Mouse (Mus musculus) neural tube, embryonic 14.5 days (tissue): ENCODE data around the gene H2afz. TPM values are rescaled to one million over a fixed set of nuclear protein-coding genes. Genes with fewer than 3 reads are reported as not detected.
"Not testable (repeated sequence)": the region's sequence is repeated elsewhere in the genome, so short reads cannot be mapped to it uniquely, and the experiment has no call there.

Experiments used
- ATAC-seq: fragments of 200-750 bp; cut with Nextera tagmentation; 2 replicates; pipeline ENCODE4 v1.8.0; 2017; ENCODE audit warnings: low read depth, mild to moderate bottlenecking, moderate TSS enrichment, moderate library complexity
- H3K27ac ChIP-seq: fragments of 300-500 bp; sonication (generic); 2 replicates; pipeline ENCODE4 v1.5.1; 2014; ENCODE audit warnings: low read depth, mild to moderate bottlenecking, control low read depth, low read length, moderate library complexity, mixed read lengths
- H3K27me3 ChIP-seq: fragments of 300-500 bp; sonication (generic); 2 replicates; pipeline ENCODE4 v1.6.1; 2014; ENCODE audit warnings: low read length; ENCODE audit not compliant: control insufficient read depth, insufficient read depth
- H3K36me3 ChIP-seq: fragments of 300-500 bp; sonication (generic); 2 replicates; pipeline ENCODE4 v1.6.1; 2014; ENCODE audit warnings: low read length, mixed read lengths; ENCODE audit not compliant: control insufficient read depth, insufficient read depth
- H3K4me1 ChIP-seq: fragments of 300-500 bp; sonication (generic); 2 replicates; pipeline ENCODE4 v1.6.1; 2014; ENCODE audit warnings: low read length; ENCODE audit not compliant: control insufficient read depth, insufficient read depth
- H3K4me2 ChIP-seq: fragments of 300-500 bp; sonication (generic); 2 replicates; pipeline ENCODE4 v1.6.1; 2014; ENCODE audit warnings: mild to moderate bottlenecking, low read depth, low read length, control low read depth
- H3K4me3 ChIP-seq: fragments of 300-500 bp; sonication (generic); 2 replicates; pipeline ENCODE4 v1.5.1; 2014; ENCODE audit warnings: low read depth, low read length, control low read depth, mixed read lengths
- H3K9ac ChIP-seq: fragments of 300-500 bp; sonication (generic); replicated peaks from 2 replicates; pipeline ENCODE4 v1.6.1; 2014; ENCODE audit warnings: low read depth, mild to moderate bottlenecking, control low read depth, low read length, mixed read lengths
- H3K9me3 ChIP-seq: fragments of 300-500 bp; sonication (generic); 2 replicates; pipeline ENCODE4 v1.6.1; 2016; ENCODE audit warnings: low read length; ENCODE audit not compliant: control insufficient read depth
- WGBS: fragments of 180-500 bp; shearing (Covaris S2); extraction: QIAGEN DNeasy Blood & Tissue Kit; methylation state at CpG from one replicate; pipeline ENCODE4 v1.1.7; 2014; 5-methylcytosine and 5-hydroxymethylcytosine counted together
- polyA plus RNA-seq: library from polyadenylated mRNA; unstranded; fragments of >200 nt; fragmentation: Nextera tagmentation; extraction: Ambion mirVana; gene quantifications from 2 replicates; pipeline ENCODE4 v1.2.1, GENCODE M21; 2014

The H2afz gene
- polyA plus RNA-seq, 1 experiment from 2014 or later, result 673 TPM

- Histone ChIP-seq H3K4me2 (no peak overlapping the region), H3K9me3 (no peaks in the 10 kb centered on the region), H3K36me3 (no peaks in the 10 kb centered on the region), H3K9ac (no peak overlapping the region), H3K4me3 (no peak overlapping the region), H3K4me1 (no peaks in the 10 kb centered on the region), H3K27ac (no peak overlapping the region), H3K27me3 (no peaks in the 10 kb centered on the region)
- 93% methylated on average over 3 of the region's 3 CpGs for WGBS
- no peak for ATAC-seq
These were observed 30.9 kb downstream of the H2afz start for GRCm38 (mm10) chr3:137895196-137895595.

- H3K27ac ChIP-seq, result no peak overlapping the region
- no peaks in the 10 kb centered on the region for H3K27me3 ChIP-seq
- H3K9me3 ChIP-seq, result no peaks in the 10 kb centered on the region
- peak; percentile 49; the same call in 1 of the 2 replicates for ATAC-seq
- no peak overlapping the region for H3K4me3 ChIP-seq
- 48% methylated on average over 4 of the region's 4 CpGs for WGBS
- H3K9ac ChIP-seq, result no peak overlapping the region
- no peaks in the 10 kb centered on the region for H3K36me3 ChIP-seq
- H3K4me2 ChIP-seq, result no peak overlapping the region
- no peaks in the 10 kb centered on the region for H3K4me1 ChIP-seq
These were observed 32.1 kb downstream of the H2afz start for GRCm38 (mm10) chr3:137896386-137896785.

GRCm38 (mm10) chr3:137896867-137897266 is 32.6 kb downstream of the H2afz start:
- ATAC-seq, result no peak
- WGBS, result 95% methylated on average over 3 of the region's 3 CpGs
- Histone ChIP-seq H3K9me3 (no peaks in the 10 kb centered on the region), H3K4me2 (no peak overlapping the region), H3K9ac (no peak overlapping the region), H3K27me3 (no peaks in the 10 kb centered on the region), H3K27ac (no peak overlapping the region), H3K4me1 (no peaks in the 10 kb centered on the region), H3K4me3 (no peak overlapping the region), H3K36me3 (no peaks in the 10 kb centered on the region)

GRCm38 (mm10) chr3:137897685-137898084 is 33.4 kb downstream of the H2afz start:
- Histone ChIP-seq H3K9ac (no peak overlapping the region), H3K4me3 (no peak overlapping the region), H3K27ac (no peak overlapping the region), H3K27me3 (no peaks in the 10 kb centered on the region), H3K4me2 (no peak overlapping the region), H3K36me3 (0 out of 2 replicates have a peak, but pooled peaks cover 7% of the 10 kb centered on the region), H3K4me1 (no peaks in the 10 kb centered on the region), H3K9me3 (no peaks in the 10 kb centered on the region)
- 90% methylated on average over 5 of the region's 5 CpGs for WGBS
- no peak for ATAC-seq

- Histone ChIP-seq H3K4me2 (no peak overlapping the region), H3K9me3 (no peaks in the 10 kb centered on the region), H3K36me3 (0 out of 2 replicates have a peak, but pooled peaks cover 7% of the 10 kb centered on the region), H3K4me3 (no peak overlapping the region), H3K4me1 (no peaks in the 10 kb centered on the region), H3K9ac (no peak overlapping the region), H3K27me3 (no peaks in the 10 kb centered on the region), H3K27ac (no peak overlapping the region)
- no peak for ATAC-seq
- 66% methylated on average over 10 of the region's 10 CpGs for WGBS
These were observed 35.9 kb downstream of the H2afz start for GRCm38 (mm10) chr3:137900149-137900548.

GRCm38 (mm10) chr3:137913093-137913492 is 48.8 kb downstream of the H2afz start:
- Histone ChIP-seq H3K4me2 (no peak overlapping the region), H3K9me3 (no peaks in the 10 kb centered on the region), H3K27me3 (no peaks in the 10 kb centered on the region), H3K9ac (no peak overlapping the region), H3K4me1 (0 out of 2 replicates have a peak, but pooled peaks cover 6% of the 10 kb centered on the region), H3K27ac (no peak overlapping the region), H3K4me3 (no peak overlapping the region), H3K36me3 (no peaks in the 10 kb centered on the region)
- 73% methylated on average over 2 of the region's 2 CpGs for WGBS
- ATAC-seq, result no peak

GRCm38 (mm10) chr3:137914567-137914966 is 50.3 kb downstream of the H2afz start:
- not testable (repeated sequence) for H3K27me3 ChIP-seq, H3K9ac ChIP-seq, H3K4me2 ChIP-seq, H3K9me3 ChIP-seq, H3K27ac ChIP-seq, H3K4me3 ChIP-seq, ATAC-seq, H3K36me3 ChIP-seq
- no CpG with 5 or more reads among the region's 1 CpGs for WGBS
- peaks cover 12% of the 10 kb centered on the region; the same call in 1 of the 2 replicates for H3K4me1 ChIP-seq

Other genes starting within 250 kb of the H2afz start
- 16.0 and 23.5 TPM in 2 replicates for gene Ddit4l, start 242.9 kb upstream of the H2afz start, polyA plus RNA-seq
- not detected in 2 replicates for gene Gm21962, start 193.0 kb upstream of the H2afz start, polyA plus RNA-seq
- gene Dnajb14, start 3.2 kb downstream of the H2afz start, polyA plus RNA-seq, result 17.9 and 18.7 TPM in 2 replicates
- 123 and 132 TPM in 2 replicates for gene Lamtor3, start 54.0 kb downstream of the H2afz start, polyA plus RNA-seq
- gene Dapp1, start 117.1 kb downstream of the H2afz start, polyA plus RNA-seq, result 1.6 and 2.0 TPM in 2 replicates
- gene 1110002E22Rik, start 200.6 kb downstream of the H2afz start, polyA plus RNA-seq, result 0.01 and 0.08 TPM in 2 replicates
- gene Gm5105, start 202.9 kb downstream of the H2afz start, polyA plus RNA-seq, result 0.24 TPM in 1 of 2 replicates, not detected in the other